Mouse (Mus musculus) intestine, postnatal 0 days (tissue): ENCODE data around the gene Cblb. TPM values are rescaled to one million over a fixed set of nuclear protein-coding genes. Genes with fewer than 3 reads are reported as not detected.

ENCODE experiments used
- ATAC-seq: fragments of 200-750 bp; cut with Nextera tagmentation; 2 replicates; pipeline ENCODE4 v1.8.0; 2017; ENCODE audit warnings: mild to moderate bottlenecking, moderate TSS enrichment, moderate library complexity
- H3K27ac ChIP-seq: fragments of 300-500 bp; sonication (generic); 2 replicates; pipeline ENCODE4 v1.5.1; 2014; ENCODE audit warnings: mild to moderate bottlenecking, low read depth, low read length, moderate library complexity
- H3K27me3 ChIP-seq: fragments of 300-500 bp; sonication (generic); replicated peaks from 2 replicates; pipeline ENCODE4 v1.6.1; 2014; ENCODE audit warnings: low read length, mixed read lengths; ENCODE audit not compliant: control insufficient read depth, insufficient read depth
- H3K36me3 ChIP-seq: fragments of 300-500 bp; sonication (generic); 2 replicates; pipeline ENCODE4 v1.6.1; 2014; ENCODE audit warnings: mild to moderate bottlenecking, moderate library complexity; ENCODE audit not compliant: control insufficient read depth, insufficient read depth
- H3K4me1 ChIP-seq: fragments of 300-500 bp; sonication (generic); replicated peaks from 2 replicates; pipeline ENCODE4 v1.6.1; 2014; ENCODE audit warnings: antibody characterized with exemption, low read length, mixed read lengths; ENCODE audit not compliant: control insufficient read depth, insufficient read depth
- H3K4me2 ChIP-seq: fragments of 300-500 bp; sonication (generic); replicated peaks from 2 replicates; pipeline ENCODE4 v1.6.1; 2014; ENCODE audit warnings: low read depth, mild to moderate bottlenecking, moderate library complexity
- H3K4me3 ChIP-seq: fragments of 300-500 bp; sonication (generic); 2 replicates; pipeline ENCODE4 v1.5.1; 2014; ENCODE audit warnings: low read depth, low read length
- H3K9ac ChIP-seq: fragments of 300-500 bp; sonication (generic); 2 replicates; pipeline ENCODE4 v1.6.1; 2014; ENCODE audit warnings: mild to moderate bottlenecking, low read depth, low read length
- H3K9me3 ChIP-seq: fragments of 300-500 bp; sonication (generic); 2 replicates; pipeline ENCODE4 v1.6.1; 2016; ENCODE audit warnings: mixed run types; ENCODE audit not compliant: control insufficient read depth
- CTCF ChIP-seq: sonication (generic); IDR thresholded peaks from 2 replicates; pipeline ENCODE4 v1.5.1; 2016; ENCODE audit warnings: low read depth, mild to moderate bottlenecking, control low read depth, antibody characterized with exemption, moderate library complexity
- WGBS: fragments of 180-500 bp; shearing (Covaris S2); extraction: QIAGEN DNeasy Blood & Tissue Kit; methylation state at CpG from one replicate; pipeline ENCODE4 v1.1.7; 2014; 5-methylcytosine and 5-hydroxymethylcytosine counted together
- polyA plus RNA-seq: library from polyadenylated mRNA; unstranded; fragments of >200 nt; fragmentation: Nextera tagmentation; extraction: Ambion mirVana; gene quantifications from 2 replicates; pipeline ENCODE4 v1.2.1, GENCODE M21; 2015

Gene Cblb
- polyA plus RNA-seq, 1 experiment from 2014 or later: 4.4 TPM

DNA sequence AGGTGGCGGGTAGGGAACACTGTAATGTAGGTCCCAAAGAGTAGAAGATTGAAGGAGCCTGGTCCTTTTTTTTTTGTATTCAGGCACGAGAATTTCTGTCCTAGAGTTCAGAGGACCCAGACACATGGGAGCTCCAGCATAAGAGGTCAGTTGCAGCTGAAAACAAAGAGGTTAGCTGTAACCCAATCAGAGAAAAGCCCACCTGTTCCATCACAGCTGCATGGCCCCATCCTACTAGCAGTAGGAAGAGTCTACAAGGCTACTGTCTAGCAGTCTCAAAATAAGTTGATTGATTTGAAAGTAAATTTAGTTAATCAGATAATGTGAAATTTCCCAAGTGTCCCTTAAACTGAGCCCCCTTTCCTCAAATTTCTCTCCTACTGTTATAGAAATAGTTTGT, 40.3 kb downstream of the Cblb start:
- Histone ChIP-seq H3K9ac (no peak overlapping the region), H3K36me3 (no peaks in the 10 kb centered on the region), H3K4me2 (no peak overlapping the region), H3K27me3 (no peaks in the 10 kb centered on the region), H3K4me1 (no peaks in the 10 kb centered on the region), H3K9me3 (no peaks in the 10 kb centered on the region), H3K4me3 (no peak overlapping the region), H3K27ac (no peak overlapping the region)
- 79% methylated on average over 2 of the region's 2 CpGs for WGBS
- no peak for ATAC-seq
- no peak for TF ChIP-seq CTCF

- H3K4me2 ChIP-seq: no peak overlapping the region
- no peaks in the 10 kb centered on the region for H3K27me3 ChIP-seq
- H3K9ac ChIP-seq: no peak overlapping the region
- H3K4me3 ChIP-seq: no peak overlapping the region
- WGBS: 54% methylated on average over 6 of the region's 6 CpGs
- H3K4me1 ChIP-seq: no peaks in the 10 kb centered on the region
- H3K9me3 ChIP-seq: no peaks in the 10 kb centered on the region
- TF ChIP-seq CTCF: no peak
- no peak for ATAC-seq
- H3K27ac ChIP-seq: no peak overlapping the region
- no peaks in the 10 kb centered on the region for H3K36me3 ChIP-seq
Measured at GRCm38 (mm10) chr16:52071766-52072209, 40.8 kb downstream of the Cblb start.

- no peak overlapping the region for H3K4me2 ChIP-seq
- 85% methylated on average over 7 of the region's 7 CpGs for WGBS
- H3K4me1 ChIP-seq: peaks cover 7% of the 10 kb centered on the region; the same call in 1 of the 2 replicates
- TF ChIP-seq CTCF: no peak
- H3K9me3 ChIP-seq: no peaks in the 10 kb centered on the region
- H3K27me3 ChIP-seq: no peaks in the 10 kb centered on the region
- no peaks in the 10 kb centered on the region for H3K36me3 ChIP-seq
- no peak overlapping the region for H3K9ac ChIP-seq
- no peak for ATAC-seq
- H3K4me3 ChIP-seq: no peak overlapping the region
- no peak overlapping the region for H3K27ac ChIP-seq
Measured at GRCm38 (mm10) chr16:52076652-52077051, 45.6 kb downstream of the Cblb start.

GRCm38 (mm10) chr16:52077901-52078300, 46.9 kb downstream of the Cblb start:
- Histone ChIP-seq H3K27ac (peak overlapping the region; percentile 77; the same call in 1 of the 2 replicates), H3K4me3 (no peak overlapping the region), H3K27me3 (no peaks in the 10 kb centered on the region), H3K4me1 (peaks cover 7% of the 10 kb centered on the region; the same call in 1 of the 2 replicates), H3K9ac (no peak overlapping the region), H3K9me3 (no peaks in the 10 kb centered on the region), H3K36me3 (no peaks in the 10 kb centered on the region), H3K4me2 (no peak overlapping the region)
- ATAC-seq: no peak
- no peak for TF ChIP-seq CTCF
- WGBS: 49% methylated on average over 4 of the region's 4 CpGs

- peaks cover 7% of the 10 kb centered on the region; the same call in 1 of the 2 replicates for H3K4me1 ChIP-seq
- H3K27me3 ChIP-seq: no peaks in the 10 kb centered on the region
- H3K27ac ChIP-seq: peak overlapping the region; percentile 77
- H3K9ac ChIP-seq: 0 out of 2 replicates have a peak overlapping the region, but pooled peaks have one; percentile 11
- no peak for TF ChIP-seq CTCF
- 20% methylated on average over 9 of the region's 9 CpGs for WGBS
- no peak overlapping the region for H3K4me3 ChIP-seq
- H3K36me3 ChIP-seq: no peaks in the 10 kb centered on the region
- H3K9me3 ChIP-seq: no peaks in the 10 kb centered on the region
- ATAC-seq: peak; percentile 92
- peak overlapping the region; percentile 46 for H3K4me2 ChIP-seq
Measured at GRCm38 (mm10) chr16:52078758-52079474, 47.9 kb downstream of the Cblb start.

GRCm38 (mm10) chr16:52079475-52079823, 48.4 kb downstream of the Cblb start:
- Histone ChIP-seq H3K4me2 (peak overlapping the region; percentile 46), H3K9ac (peak overlapping the region; percentile 11; the same call in 1 of the 2 replicates), H3K27me3 (no peaks in the 10 kb centered on the region), H3K27ac (peak overlapping the region; percentile 77), H3K9me3 (no peaks in the 10 kb centered on the region), H3K36me3 (no peaks in the 10 kb centered on the region), H3K4me1 (peaks cover 7% of the 10 kb centered on the region; the same call in 1 of the 2 replicates), H3K4me3 (no peak overlapping the region)
- TF ChIP-seq CTCF: no peak
- peak; percentile 78 for ATAC-seq
- WGBS: 40% methylated on average over 8 of the region's 8 CpGs
